Mouse (Mus musculus) embryonic facial prominence, embryonic 15.5 days (tissue): Measurements from ENCODE around the gene Slc9a9. TPM values are rescaled to one million over a fixed set of nuclear protein-coding genes. Genes with fewer than 3 reads are reported as not detected.

Experiments used
- ATAC-seq: fragments of 200-750 bp; cut with Nextera tagmentation; 2 replicates; pipeline ENCODE4 v1.8.0; 2017; ENCODE audit warnings: low read depth, moderate TSS enrichment; ENCODE audit not compliant: insufficient number of reproducible peaks, low FRiP score, low TSS enrichment
- H3K27ac ChIP-seq: fragments of 300-500 bp; sonication (generic); replicated peaks from 2 replicates; pipeline ENCODE4 v1.5.1; 2015; ENCODE audit warnings: mild to moderate bottlenecking, inconsistent platforms
- H3K27me3 ChIP-seq: fragments of 300-500 bp; sonication (generic); 2 replicates; pipeline ENCODE4 v1.6.1; 2015; ENCODE audit warnings: inconsistent platforms
- H3K36me3 ChIP-seq: fragments of 300-500 bp; sonication (generic); 2 replicates; pipeline ENCODE4 v1.6.1; 2015; ENCODE audit warnings: mild to moderate bottlenecking, inconsistent platforms
- H3K4me1 ChIP-seq: fragments of 300-500 bp; sonication (generic); 2 replicates; pipeline ENCODE4 v1.6.1; 2015; ENCODE audit warnings: inconsistent platforms
- H3K4me2 ChIP-seq: fragments of 300-500 bp; sonication (generic); replicated peaks from 2 replicates; pipeline ENCODE4 v1.6.1; 2015; ENCODE audit warnings: mild to moderate bottlenecking, inconsistent platforms
- H3K4me3 ChIP-seq: fragments of 300-500 bp; sonication (generic); replicated peaks from 2 replicates; pipeline ENCODE4 v1.5.1; 2015; ENCODE audit warnings: mild to moderate bottlenecking, inconsistent platforms
- H3K9ac ChIP-seq: fragments of 300-500 bp; sonication (generic); 2 replicates; pipeline ENCODE4 v1.6.1; 2015; ENCODE audit warnings: inconsistent platforms
- H3K9me3 ChIP-seq: fragments of 300-500 bp; sonication (generic); replicated peaks from 2 replicates; pipeline ENCODE4 v1.6.1; 2016; ENCODE audit warnings: inconsistent platforms
- WGBS: fragments of 180-500 bp; shearing (Covaris S2); methylation state at CpG from one replicate; pipeline ENCODE4 v1.1.7; 2015; 5-methylcytosine and 5-hydroxymethylcytosine counted together
- polyA plus RNA-seq: library from polyadenylated mRNA; unstranded; fragments of >200 nt; fragmentation: Nextera tagmentation; extraction: Ambion mirVana; gene quantifications from 2 replicates; pipeline ENCODE4 v1.2.1, GENCODE M21; 2015

The Slc9a9 gene
- polyA plus RNA-seq, 1 experiment from 2014 or later = 7.4 TPM

DNA sequence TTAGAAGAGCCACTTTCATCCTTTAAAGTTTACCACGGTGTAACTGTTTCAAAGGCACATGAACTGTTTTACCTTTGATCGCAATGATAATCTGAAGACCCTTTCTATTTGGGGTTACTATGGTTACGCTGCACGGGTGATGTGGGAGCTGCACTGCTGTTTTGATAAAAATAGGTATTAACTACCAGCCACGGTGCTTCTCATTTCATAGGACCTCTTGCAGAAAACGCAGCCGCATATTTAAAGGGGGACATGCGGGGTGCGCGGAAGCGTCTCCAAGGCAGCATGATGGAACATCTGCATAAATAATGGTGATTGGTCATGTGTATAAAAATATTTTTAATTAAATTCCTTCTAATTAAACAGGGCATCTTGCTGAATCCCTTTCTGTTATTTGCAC, 169.5 kb downstream of the Slc9a9 start:
- Histone ChIP-seq H3K4me2 (no peak overlapping the region), H3K36me3 (no peaks in the 10 kb centered on the region), H3K27me3 (no peaks in the 10 kb centered on the region), H3K27ac (no peak overlapping the region), H3K9me3 (no peaks in the 10 kb centered on the region), H3K9ac (no peak overlapping the region), H3K4me3 (no peak overlapping the region), H3K4me1 (no peaks in the 10 kb centered on the region)
- no peak for ATAC-seq
- WGBS = 82% methylated on average over 11 of the region's 11 CpGs

DNA sequence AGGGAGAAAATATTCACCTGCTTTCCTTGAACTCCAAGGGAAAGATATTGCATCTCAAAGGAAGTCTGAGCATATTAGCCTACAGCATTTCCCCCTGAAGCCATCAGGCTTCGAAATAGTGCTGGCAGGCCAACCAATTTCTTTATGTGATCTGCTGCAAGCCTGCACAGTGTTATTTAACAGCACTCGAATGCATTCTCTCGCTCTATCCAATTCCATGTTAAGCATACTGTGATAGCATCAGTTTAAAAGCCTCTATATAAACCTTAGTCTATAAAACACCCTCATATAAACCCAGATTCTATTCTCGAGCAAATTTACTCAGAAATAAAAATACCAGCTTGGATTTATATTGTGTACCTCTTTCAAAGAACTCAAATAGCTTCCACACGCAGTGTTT, 170.7 kb downstream of the Slc9a9 start:
- Histone ChIP-seq H3K27ac (no peak overlapping the region), H3K36me3 (no peaks in the 10 kb centered on the region), H3K9me3 (no peaks in the 10 kb centered on the region), H3K4me1 (no peaks in the 10 kb centered on the region), H3K27me3 (no peaks in the 10 kb centered on the region), H3K4me3 (no peak overlapping the region), H3K9ac (no peak overlapping the region), H3K4me2 (no peak overlapping the region)
- no peak for ATAC-seq
- 72% methylated on average over 5 of the region's 5 CpGs for WGBS

DNA sequence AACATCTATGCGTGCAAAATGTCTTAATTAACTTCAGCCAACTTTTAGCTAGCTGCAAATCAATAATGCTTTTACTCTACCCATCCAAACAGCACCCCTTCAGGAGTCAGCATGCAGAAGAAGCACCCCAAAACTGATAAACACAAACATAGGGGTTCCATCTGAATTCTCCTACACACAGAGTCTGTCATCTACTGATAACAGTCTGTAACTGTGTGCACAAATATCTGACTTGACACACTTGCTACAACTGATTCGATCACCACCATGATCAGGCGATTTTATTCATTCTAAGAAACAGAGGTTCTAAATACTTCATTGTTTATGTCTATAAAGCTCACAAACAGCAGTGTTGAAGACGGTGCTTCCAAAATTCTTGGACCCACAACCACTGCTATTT, 171.3 kb downstream of the Slc9a9 start:
- Histone ChIP-seq H3K9me3 (no peaks in the 10 kb centered on the region), H3K4me2 (no peak overlapping the region), H3K4me3 (no peak overlapping the region), H3K27ac (no peak overlapping the region), H3K36me3 (no peaks in the 10 kb centered on the region), H3K4me1 (no peaks in the 10 kb centered on the region), H3K9ac (no peak overlapping the region), H3K27me3 (no peaks in the 10 kb centered on the region)
- WGBS = 83% methylated on average over 4 of the region's 4 CpGs
- ATAC-seq = no peak

DNA sequence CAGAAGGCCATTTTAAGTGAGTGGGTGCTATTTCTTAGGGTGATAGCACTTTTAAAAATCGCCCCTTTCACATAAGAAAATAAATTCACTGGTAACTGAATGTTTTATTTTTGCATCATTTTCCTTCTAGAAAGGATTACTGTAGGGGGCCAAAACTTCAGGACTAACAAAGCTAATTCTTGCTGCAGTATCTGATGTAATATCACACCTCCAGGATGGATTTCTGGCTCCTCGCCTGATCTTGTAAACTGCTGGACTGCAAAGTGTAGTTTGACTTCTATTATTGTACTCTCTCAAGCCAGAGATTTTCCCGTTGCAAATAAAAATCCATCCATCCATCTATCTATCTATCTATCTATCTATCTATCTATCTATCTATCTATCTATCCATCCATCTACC, 174.5 kb downstream of the Slc9a9 start:
- Histone ChIP-seq H3K4me3 (no peak overlapping the region), H3K4me2 (no peak overlapping the region), H3K27ac (no peak overlapping the region), H3K36me3 (no peaks in the 10 kb centered on the region), H3K9ac (no peak overlapping the region), H3K9me3 (no peaks in the 10 kb centered on the region), H3K27me3 (no peaks in the 10 kb centered on the region), H3K4me1 (no peaks in the 10 kb centered on the region)
- ATAC-seq = no peak
- WGBS = 80% methylated on average over 3 of the region's 3 CpGs

DNA sequence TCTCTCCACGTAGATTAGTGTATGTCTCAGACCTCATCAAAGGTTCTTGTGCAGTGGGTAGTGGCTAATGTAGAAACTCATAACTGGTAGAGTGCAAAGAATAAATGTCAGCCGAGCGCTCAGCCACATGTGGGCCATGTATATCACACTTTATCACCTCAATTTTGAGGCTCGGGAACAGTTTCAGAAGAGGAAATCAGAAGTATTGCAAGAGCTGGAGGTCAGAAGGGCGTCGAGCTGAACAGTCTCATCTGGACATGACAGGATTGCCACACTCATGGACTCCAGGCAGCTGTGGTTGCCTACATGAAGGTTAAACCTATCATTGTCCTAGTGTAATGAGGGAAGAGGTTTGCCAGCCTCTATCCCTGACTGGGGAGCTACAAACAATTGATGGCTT, 177.9 kb downstream of the Slc9a9 start:
- Histone ChIP-seq H3K9ac (no peak overlapping the region), H3K4me3 (no peak overlapping the region), H3K36me3 (no peaks in the 10 kb centered on the region), H3K4me1 (no peaks in the 10 kb centered on the region), H3K27ac (no peak overlapping the region), H3K4me2 (no peak overlapping the region), H3K27me3 (no peaks in the 10 kb centered on the region), H3K9me3 (no peaks in the 10 kb centered on the region)
- 94% methylated on average over 6 of the region's 6 CpGs for WGBS
- no peak for ATAC-seq

DNA sequence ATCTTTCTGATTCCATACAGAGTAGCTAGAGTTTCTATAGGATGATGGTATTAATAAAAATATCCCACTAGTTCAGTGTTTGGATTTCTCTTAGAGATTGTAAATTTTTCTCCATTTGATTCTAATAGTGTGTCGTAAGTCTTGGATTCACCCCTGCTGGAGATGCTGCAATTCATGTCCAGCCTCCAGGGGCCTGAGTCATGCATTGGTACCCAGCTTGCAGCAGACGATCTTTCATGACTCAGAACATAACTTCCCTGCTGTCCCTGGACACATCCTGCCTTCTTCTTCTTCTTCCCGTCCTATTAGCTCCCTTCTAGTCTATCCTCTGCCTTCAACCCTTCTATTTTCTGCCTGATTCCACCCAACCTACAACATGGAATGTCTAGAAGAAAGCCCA, 181.8 kb downstream of the Slc9a9 start:
- ATAC-seq = no peak
- no peaks in the 10 kb centered on the region for H3K27me3 ChIP-seq
- H3K9me3 ChIP-seq = no peaks in the 10 kb centered on the region
- H3K9ac ChIP-seq = no peak overlapping the region
- H3K4me1 ChIP-seq = no peaks in the 10 kb centered on the region
- no peaks in the 10 kb centered on the region for H3K36me3 ChIP-seq
- WGBS = 63% methylated on average over 3 of the region's 3 CpGs
- H3K4me3 ChIP-seq = no peak overlapping the region
- H3K27ac ChIP-seq = no peak overlapping the region
- H3K4me2 ChIP-seq = no peak overlapping the region

DNA sequence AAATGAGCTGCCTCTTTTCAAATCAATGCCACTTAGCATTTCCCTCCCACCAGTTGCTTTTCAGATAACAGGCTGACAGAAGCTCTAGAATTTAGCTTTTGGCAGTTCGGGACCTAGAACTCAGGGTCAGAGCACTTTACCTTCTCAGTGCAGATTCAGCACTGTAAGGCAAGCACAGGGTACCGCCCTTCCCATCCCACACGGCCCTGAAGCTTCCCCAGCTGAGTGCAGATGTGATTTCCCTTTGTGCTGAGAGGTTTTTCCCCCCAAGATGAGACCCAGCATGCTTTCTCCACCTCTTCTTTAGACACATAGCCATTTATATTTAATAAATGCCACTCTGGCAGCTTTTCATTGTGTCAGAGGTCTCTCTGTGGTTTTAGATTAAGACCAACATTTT, 186.4 kb downstream of the Slc9a9 start:
- Histone ChIP-seq H3K9ac (no peak overlapping the region), H3K4me1 (no peaks in the 10 kb centered on the region), H3K4me3 (no peak overlapping the region), H3K36me3 (no peaks in the 10 kb centered on the region), H3K4me2 (no peak overlapping the region), H3K27ac (no peak overlapping the region), H3K9me3 (no peaks in the 10 kb centered on the region), H3K27me3 (no peaks in the 10 kb centered on the region)
- 56% methylated on average over 3 of the region's 3 CpGs for WGBS
- no peak for ATAC-seq

DNA sequence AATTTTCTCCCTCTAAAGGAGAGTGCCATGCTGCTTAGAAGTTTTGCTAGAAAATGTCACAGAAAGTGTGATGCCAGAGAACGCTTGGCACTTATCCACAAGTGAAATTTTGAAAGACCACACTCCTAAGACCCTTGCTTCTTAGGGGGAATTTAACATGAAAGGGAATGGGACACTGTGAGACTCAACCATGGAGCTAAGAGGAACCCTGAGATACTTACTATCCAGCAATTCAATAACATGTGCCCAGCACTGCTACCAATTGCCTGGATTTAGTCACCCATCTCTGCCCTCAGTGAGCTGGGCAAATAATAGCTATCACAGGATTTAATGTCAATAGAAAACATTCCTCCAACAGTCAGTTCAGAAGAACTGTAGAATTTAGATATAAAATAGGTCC, 198.8 kb downstream of the Slc9a9 start:
- Histone ChIP-seq H3K4me1 (no peaks in the 10 kb centered on the region), H3K27me3 (no peaks in the 10 kb centered on the region), H3K4me2 (no peak overlapping the region), H3K9ac (no peak overlapping the region), H3K36me3 (no peaks in the 10 kb centered on the region), H3K4me3 (no peak overlapping the region), H3K27ac (no peak overlapping the region), H3K9me3 (no peaks in the 10 kb centered on the region)
- no peak for ATAC-seq
- 79% methylated on average over 1 of the region's 1 CpGs for WGBS

DNA sequence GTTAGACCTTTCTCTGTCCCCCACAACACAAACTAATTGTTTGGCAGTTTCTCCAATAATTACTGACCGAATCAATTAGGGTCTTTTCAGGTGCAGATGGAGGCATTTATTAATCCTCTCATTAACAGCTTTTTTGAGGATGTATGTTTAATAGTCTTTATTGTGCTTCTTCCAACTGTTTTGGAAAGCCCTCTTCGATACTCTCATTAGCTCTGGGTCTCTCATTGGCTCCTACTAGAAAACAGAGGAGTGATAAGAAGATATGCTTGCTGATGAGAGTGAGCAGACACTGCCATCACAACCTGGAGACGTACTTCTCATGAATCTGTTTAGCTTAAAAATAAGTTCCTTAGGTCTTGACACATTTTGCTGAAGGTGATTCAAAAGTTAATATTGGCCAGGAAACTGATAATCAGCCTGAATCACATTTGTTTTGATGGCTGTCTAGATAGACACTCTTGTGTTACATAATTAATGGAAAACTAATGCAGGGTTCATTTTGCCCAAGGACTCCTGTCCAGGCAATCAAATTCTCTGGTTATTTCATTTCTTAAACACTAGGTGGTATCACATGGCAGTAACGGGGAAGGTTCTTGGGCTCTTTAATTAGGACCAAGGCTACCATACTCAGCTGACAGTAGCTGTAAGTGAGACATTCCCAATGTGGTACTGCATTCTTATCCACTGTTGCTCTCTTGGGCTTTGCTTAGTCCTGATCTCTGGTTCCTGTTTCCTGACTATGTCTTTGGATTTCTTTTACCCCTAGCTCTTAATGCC, 199.5 kb downstream of the Slc9a9 start:
- no peaks in the 10 kb centered on the region for H3K4me1 ChIP-seq
- H3K36me3 ChIP-seq = no peaks in the 10 kb centered on the region
- H3K27ac ChIP-seq = no peak overlapping the region
- no peaks in the 10 kb centered on the region for H3K9me3 ChIP-seq
- no peak for ATAC-seq
- H3K4me3 ChIP-seq = no peak overlapping the region
- H3K27me3 ChIP-seq = no peaks in the 10 kb centered on the region
- no peak overlapping the region for H3K4me2 ChIP-seq
- no peak overlapping the region for H3K9ac ChIP-seq
- WGBS = 67% methylated on average over 4 of the region's 4 CpGs

DNA sequence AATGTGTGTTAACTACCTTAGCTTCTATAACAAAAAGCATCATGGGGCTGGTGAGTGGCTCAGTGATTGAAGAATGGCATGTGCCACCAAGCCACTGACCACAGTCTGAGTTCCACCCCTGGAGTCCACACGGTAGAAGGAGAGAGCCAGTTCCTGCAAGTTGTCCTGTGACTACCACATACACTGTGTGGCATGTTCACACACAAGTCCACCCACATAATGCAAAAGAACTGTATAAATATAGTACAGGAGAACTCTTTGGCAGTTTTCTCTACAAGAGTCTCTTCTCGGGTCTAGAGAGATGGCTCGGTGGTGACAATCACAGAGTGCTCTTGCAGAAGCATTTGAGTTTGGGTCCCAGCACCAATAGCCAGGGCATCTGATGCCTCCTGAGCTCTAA, 212.8 kb downstream of the Slc9a9 start:
- ATAC-seq = no peak
- 92% methylated on average over 3 of the region's 3 CpGs for WGBS

DNA sequence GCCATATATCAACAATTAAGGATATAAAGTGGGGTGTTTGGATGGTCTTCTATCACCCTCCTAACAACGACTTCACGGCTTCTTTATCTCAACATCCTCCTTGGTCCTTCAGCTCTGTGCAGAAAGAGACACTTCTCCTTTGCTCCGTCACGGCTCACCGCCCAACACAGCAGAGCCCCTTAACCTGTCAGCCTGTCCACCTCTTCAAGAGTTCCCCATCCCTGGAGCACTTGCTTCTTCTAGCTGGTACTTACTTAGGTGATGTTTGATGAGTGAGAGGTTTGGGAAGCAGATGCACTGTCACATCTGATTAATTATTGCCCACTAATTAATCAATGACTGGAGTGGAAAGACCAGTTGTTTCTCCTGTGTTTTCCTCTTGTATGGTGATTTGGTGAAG, 213.7 kb downstream of the Slc9a9 start:
- Histone ChIP-seq H3K4me3 (no peak overlapping the region), H3K4me2 (no peak overlapping the region), H3K27ac (no peak overlapping the region), H3K9me3 (no peaks in the 10 kb centered on the region), H3K27me3 (no peaks in the 10 kb centered on the region), H3K36me3 (no peaks in the 10 kb centered on the region), H3K4me1 (no peaks in the 10 kb centered on the region), H3K9ac (no peak overlapping the region)
- WGBS = 91% methylated on average over 5 of the region's 5 CpGs
- ATAC-seq = no peak

More for the DNA sequence above, 212.8 kb downstream of the Slc9a9 start:
- no peaks in the 10 kb centered on the region for H3K27me3 ChIP-seq
- no peaks in the 10 kb centered on the region for H3K9me3 ChIP-seq
- no peak overlapping the region for H3K27ac ChIP-seq
- H3K9ac ChIP-seq = no peak overlapping the region
- H3K4me3 ChIP-seq = no peak overlapping the region
- H3K36me3 ChIP-seq = no peaks in the 10 kb centered on the region
- no peaks in the 10 kb centered on the region for H3K4me1 ChIP-seq
- no peak overlapping the region for H3K4me2 ChIP-seq

DNA sequence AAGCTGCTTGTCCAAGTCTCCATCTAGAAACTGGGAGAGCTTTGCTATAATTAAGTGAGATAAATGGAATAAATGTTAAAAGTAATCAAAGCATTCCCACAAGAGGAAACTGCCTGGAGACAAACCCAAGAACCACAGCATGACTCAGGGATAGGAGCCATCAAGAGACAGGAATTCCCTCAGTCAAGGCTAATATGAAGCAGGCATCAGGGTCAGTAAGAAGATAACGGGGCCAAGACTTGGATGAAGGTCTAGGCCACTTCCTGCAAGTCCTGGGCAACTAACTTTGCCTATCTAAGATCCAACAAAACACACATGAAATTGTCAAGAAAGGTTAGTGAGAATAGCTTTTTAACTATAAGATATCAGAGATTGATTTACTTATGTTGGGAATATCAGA, 215.4 kb downstream of the Slc9a9 start:
- H3K4me3 ChIP-seq = no peak overlapping the region
- 55% methylated on average over 1 of the region's 1 CpGs for WGBS
- no peak overlapping the region for H3K4me2 ChIP-seq
- no peak for ATAC-seq
- H3K27me3 ChIP-seq = no peaks in the 10 kb centered on the region
- H3K9me3 ChIP-seq = no peaks in the 10 kb centered on the region
- H3K36me3 ChIP-seq = no peaks in the 10 kb centered on the region
- no peaks in the 10 kb centered on the region for H3K4me1 ChIP-seq
- H3K9ac ChIP-seq = no peak overlapping the region
- H3K27ac ChIP-seq = no peak overlapping the region
